Mouse (Mus musculus) spleen, adult 18-20 months (tissue): Measurements from ENCODE around the gene Fam110a.
"Not testable (repeated sequence)": the region's sequence is repeated elsewhere in the genome, so short reads cannot be mapped to it uniquely, and the experiment has no call there.

Experiments used
- DNase-seq, 2 experiments: peaks; one replicate each; pipeline ENCODE4 v3.0.0; 2022; ENCODE audit warnings: mixed read lengths in 2 of 2

Gene Fam110a

GRCm38 (mm10) chr2:151979470-151980354 lies at the start of gene Fam110a:
Gene Fam110a, minus strand, starts transcription at chr2:151980219.
- peak; percentile 72 to 81 for DNase-seq

- DNase-seq, result peak; percentile 59 to 80
Observed at GRCm38 (mm10) chr2:152029252-152030082, 49.4 kb upstream of the Fam110a start.

DNA sequence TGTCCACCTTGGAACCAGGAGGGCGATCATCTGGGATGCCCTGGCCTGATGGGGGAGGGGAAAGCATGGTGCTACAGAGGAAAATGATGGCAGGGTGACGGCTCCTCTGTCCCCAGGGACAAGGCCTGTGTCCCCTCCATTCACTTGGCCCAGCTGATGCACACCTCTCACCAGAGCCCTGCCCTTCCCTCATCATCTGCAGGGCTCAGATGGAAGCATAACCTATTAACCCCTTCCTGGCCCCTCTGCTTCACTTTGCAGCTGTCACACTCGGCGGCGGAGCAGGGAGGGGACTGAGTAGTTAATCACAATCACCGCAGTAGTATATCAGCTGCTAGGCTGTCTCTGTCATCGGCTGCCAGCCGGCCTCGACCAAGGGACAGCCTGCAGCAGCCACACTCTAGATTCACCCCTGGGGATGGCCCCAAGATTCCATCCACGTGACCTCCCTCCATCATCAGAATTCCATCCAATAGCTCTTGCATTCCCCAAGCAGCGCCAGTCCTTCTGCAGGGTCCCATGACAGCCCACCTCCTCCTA lies 44.9 kb upstream of the Fam110a start:
- DNase-seq, result no peak

DNA sequence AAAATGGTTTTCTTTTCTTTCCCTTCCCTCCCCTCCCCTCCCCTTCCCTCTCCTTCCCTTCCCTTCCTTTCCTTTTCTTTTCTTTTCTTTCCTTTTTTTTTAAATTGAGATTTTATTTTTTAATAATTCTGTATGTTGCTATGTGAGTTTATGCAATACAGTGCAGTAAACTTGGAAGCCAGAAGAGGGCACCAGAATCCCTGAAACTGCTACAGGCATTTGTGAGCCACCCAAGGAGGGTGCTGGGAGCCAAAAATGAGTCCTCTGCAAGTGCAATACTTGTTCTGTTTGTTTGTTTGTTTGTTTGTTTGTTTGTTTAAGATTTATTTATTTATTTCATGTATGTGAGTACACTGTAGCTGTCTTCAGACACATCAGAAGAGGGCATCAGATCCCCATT lies 42.0 kb upstream of the Fam110a start:
- DNase-seq, result no peak

GRCm38 (mm10) chr2:152020255-152020654 lies 40.2 kb upstream of the Fam110a start:
- peak in 1 of 2 experiments; percentile 50 for DNase-seq

GRCm38 (mm10) chr2:152016666-152017065 lies 36.6 kb upstream of the Fam110a start:
- no peak for DNase-seq

DNA sequence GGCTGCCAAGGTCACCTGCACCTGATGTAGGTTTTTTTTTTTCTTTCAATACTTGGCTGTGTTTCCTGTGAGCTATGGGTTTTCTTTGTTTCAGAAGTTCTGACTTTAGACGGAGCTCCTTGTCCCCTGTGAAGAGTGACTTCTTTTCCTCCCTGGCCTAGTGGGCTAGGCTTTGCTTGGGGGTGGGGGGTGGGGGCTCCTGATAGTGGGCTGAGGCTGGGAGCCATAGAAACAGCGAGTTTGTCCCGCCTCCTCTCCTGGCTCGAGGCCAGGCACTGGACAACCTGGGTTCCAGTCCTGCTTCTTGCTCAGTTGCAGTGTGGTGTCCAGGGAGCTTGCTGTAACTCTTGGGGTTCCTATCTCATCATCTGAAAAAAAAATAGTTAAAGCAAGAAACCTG lies 36.0 kb upstream of the Fam110a start:
- no peak for DNase-seq

- DNase-seq, result no peak
Observed at GRCm38 (mm10) chr2:152012701-152013100, 32.7 kb upstream of the Fam110a start.

GRCm38 (mm10) chr2:152012222-152012621 lies 32.2 kb upstream of the Fam110a start:
- DNase-seq, result no peak

DNA sequence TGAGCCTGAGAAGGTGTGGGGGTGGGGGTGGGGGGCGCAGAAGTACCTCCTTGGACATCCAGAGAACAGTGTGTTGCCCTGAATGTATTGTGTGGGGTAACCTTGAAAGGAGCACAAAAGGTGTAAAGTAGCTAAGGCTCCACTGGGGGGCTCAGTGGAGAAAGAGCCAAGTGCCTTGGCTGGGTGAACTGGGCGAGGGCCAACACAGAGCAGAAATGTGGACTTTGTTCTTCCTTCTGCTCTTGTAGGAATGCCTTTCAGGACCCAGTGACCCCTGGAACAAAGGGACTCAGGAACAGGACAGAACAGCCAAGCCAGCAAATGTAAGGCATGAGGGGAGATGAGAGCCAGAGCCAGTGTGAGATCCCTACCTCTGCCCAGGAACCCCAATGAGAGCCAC lies 31.7 kb upstream of the Fam110a start:
- DNase-seq, result no peak

GRCm38 (mm10) chr2:152010661-152011060 lies 30.6 kb upstream of the Fam110a start:
- no peak for DNase-seq

DNA sequence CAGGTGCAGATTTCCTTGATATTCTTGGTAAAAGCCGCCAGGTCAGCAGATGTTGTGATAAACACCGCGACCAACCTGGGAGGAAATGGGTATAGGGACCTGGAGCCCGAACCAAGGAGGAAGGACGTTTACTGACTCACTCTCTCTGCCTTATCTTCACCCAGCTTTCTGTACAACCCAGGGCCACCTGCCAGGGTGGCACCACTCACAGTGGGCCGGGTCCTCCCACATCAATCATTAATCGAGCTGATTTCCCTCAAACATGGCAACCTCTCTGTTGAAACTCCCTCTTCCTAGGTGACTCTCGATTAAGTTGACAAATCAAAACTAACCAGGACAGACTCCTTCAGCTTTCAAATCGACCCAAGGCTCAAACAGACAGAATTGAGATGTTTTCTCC lies 30.2 kb upstream of the Fam110a start:
- no peak for DNase-seq

GRCm38 (mm10) chr2:152009061-152009779 lies 29.2 kb upstream of the Fam110a start:
- DNase-seq, result no peak

DNA sequence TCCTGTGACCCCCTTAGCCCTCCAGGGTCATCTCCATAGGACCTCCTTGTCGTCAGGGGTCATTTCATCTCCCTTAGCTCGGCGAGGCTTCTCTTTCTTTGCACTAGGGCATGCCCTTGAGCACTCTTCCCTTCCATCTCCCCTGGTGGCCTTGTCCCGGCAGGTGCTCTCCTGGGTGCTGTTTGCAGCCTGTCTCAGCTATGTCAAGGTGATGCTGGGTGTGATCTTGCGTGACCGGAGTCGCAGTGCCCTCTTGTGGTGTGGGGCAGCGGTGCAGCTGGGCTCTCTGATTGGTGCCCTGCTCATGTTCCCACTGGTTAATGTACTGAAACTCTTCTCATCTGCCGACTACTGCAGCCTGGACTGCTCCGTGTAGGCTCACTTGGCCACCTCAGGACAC lies 27.8 kb upstream of the Fam110a start:
- no peak for DNase-seq

- DNase-seq, result no peak
Observed at GRCm38 (mm10) chr2:152002529-152002928, 22.5 kb upstream of the Fam110a start.

GRCm38 (mm10) chr2:152000735-152001134 lies 20.7 kb upstream of the Fam110a start:
- DNase-seq, result no peak

GRCm38 (mm10) chr2:152000291-152000679 lies 20.3 kb upstream of the Fam110a start:
- DNase-seq, result no peak

GRCm38 (mm10) chr2:151999669-152000290 lies 19.8 kb upstream of the Fam110a start:
- DNase-seq, result no peak

GRCm38 (mm10) chr2:151998932-151999331 lies 18.9 kb upstream of the Fam110a start:
- DNase-seq, result no peak

DNA sequence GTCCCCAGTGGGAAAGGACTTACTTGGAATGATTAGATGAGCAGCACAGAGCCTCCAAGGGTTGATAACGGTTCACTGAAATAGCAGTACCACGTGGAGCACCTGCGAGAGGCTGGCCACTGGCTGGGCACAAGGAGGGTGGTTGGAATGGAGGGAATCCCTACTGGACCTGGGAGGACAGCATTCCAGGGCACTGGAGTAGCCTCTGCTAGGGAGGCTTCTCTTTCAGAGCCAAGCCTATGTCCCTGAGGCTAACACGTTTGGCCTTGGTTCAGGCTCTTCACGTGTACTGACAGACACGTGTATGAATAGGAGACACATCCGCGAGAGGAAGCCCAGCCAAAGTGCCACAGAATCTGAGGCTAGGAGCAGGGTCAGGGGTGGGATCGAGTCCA lies 18.5 kb upstream of the Fam110a start:
- no peak for DNase-seq

GRCm38 (mm10) chr2:151997776-151998504 lies 17.9 kb upstream of the Fam110a start:
- no peak for DNase-seq

- not testable (repeated sequence) for DNase-seq
Observed at GRCm38 (mm10) chr2:151997190-151997575, 17.2 kb upstream of the Fam110a start.
